Mouse (Mus musculus): ENCODE results near the gene Aldh3b3.
A peak's percentile ranks its signal among the peaks of the same experiment; 100 is the strongest.
"Not testable (repeated sequence)": the region's sequence is repeated elsewhere in the genome, so short reads cannot be mapped to it uniquely, and the experiment has no call there.

The Aldh3b3 gene

GRCm38 (mm10) chr19:3935896-3936850 is 22.3 kb upstream of the Aldh3b3 start:
- peak; percentile 60 for DNase-seq

DNA sequence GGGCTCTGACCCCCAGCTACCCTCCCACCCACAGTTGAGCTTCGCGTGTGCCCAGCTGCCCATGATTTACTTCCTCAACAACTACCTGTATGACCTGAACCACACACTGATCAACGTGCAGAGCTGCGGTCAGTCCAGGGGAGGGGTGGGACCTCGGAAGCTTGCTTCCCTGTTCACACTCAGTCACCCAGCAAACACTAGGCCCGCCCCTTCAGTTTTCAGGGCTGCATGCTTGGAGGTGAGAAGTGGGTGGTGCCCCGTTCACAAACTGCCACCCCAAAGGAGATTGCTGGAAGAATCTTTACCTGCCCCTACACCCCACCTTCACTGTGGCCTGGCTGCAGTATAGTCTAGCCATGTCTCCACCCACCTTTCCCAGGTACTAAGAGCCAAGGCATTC is 16.1 kb upstream of the Aldh3b3 start:
- no peak for DNase-seq

GRCm38 (mm10) chr19:3942986-3943735 is 15.3 kb upstream of the Aldh3b3 start:
- DNase-seq = peak; percentile 69

DNA sequence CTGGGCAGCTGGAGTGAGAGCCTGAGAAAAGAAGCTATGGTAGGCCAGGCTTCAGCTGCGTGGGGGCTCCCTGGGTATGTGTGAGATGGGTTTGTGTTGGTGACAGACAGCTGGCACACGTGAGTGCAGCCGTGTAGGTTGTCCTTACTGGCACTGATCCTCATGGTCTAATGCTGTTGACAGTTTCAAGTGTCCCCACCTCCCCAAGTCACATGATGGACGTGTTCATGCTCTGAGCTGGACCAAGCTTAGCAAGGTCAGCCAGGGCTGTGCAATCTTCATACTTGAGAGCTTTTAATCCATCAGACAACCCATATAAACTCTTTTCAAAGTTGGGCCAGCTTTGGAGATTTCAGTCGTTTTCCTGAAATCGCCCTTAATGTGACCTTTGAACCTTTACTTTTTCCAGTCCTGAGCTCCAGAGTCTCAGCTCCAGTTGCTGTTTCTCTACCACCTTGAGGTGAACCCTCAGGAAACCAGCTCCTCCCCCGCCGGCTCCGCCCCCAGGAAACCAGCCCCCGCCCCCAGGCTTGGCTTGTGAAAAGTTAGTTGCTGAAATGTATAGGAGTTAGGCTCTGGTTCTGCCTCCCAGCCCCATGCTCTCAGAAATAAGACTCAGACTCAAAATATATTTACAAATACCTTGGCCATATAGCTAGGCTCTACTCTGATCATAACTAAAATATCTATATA is 12.4 kb upstream of the Aldh3b3 start:
- DNase-seq = peak; percentile 83

DNA sequence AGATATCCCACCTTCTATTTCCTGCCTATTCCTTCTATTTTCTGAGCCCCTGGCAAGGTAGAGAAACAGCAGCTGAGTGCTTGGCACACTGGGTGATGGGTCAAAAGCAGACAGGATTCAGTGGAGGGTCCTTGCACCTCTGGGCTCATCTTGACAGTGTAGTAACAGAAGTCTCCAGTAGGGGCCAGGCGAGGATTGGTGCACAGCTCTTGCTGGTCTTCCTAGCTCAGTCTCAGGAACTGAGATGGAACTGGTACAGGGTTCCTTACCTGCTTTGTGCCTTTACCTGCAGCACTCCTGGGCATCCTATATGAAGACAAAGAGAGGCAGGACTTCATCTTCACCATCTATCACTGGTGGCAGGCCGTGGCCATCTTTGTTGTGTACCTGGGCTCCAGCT is 11.7 kb upstream of the Aldh3b3 start:
- DNase-seq = peak; percentile 81

DNA sequence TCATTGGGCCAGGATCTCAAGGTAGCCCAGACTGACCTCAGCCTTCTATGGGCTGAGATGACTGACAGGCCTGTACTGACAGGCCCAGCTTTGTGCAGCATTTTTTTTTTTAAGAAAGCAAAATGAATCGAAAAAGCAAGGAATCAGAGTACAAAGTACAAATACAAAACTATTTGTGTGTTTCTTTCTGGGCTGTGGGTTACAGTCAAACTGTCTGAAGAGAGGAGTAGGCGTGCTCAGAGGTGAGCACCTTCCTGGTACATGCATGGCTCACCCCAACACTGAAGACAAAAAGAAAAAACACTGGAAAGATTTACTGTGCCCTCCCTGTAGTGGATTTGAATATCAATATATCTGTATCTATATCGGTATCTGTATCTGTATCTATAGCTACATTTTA is 10.6 kb upstream of the Aldh3b3 start:
- no peak for DNase-seq

DNA sequence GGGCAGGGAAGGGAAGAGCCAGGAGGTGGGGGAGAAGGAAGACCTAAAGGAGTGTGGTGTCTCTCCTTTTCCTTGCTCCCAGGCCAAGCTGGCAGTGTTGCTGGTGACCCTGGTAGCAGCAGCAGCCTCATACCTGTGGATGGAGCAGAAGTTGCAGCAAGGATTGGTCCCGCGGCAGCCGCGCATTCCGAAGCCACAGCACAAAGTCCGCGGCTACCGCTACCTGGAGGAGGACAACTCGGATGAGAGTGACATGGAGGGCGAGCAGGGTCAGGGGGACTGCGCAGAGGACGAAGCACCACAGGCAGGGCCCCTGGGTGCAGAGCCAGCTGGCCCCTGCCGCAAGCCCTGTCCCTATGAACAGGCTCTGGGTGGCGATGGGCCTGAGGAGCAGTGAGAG is 9.9 kb upstream of the Aldh3b3 start:
- no peak for DNase-seq

DNA sequence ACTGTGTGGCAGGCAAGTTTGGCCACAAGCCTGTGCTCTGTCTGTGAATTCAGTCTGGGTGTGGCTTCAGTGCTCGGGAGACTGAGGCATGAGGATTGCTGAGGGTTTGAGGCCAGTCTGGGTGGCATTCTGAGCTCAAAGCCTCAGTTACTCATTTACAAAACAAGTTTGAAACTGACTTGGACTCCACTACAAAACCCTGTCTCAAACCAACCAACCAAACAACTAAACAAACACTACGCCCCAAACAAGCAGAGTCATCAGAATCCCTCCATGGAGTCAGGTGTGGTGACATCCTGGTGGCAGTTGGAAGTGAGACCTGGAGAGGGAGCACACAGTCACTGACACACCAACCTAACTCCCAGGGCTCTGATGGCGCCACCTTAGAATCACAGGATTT is 8.1 kb upstream of the Aldh3b3 start:
- no peak for DNase-seq

DNA sequence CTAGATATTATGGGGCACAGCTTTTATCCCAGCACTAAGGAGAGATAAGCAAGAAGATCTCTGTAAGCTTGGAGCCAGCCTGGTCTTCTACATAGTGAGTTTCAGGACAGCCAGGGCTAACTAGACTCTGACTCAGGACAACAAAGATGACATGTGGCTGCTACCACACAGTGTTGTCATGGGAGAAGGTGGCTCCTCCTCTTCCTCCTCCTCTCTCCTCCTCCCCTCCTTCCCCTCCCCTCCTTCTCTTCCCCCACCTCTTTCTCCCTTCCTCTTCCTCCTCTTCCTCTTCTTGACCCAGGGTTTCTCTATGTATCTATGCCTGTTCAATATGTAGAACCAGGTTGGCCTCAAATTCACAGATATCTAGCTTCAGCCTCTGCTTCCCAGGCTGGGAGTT is 7.0 kb upstream of the Aldh3b3 start:
- DNase-seq = no peak

DNA sequence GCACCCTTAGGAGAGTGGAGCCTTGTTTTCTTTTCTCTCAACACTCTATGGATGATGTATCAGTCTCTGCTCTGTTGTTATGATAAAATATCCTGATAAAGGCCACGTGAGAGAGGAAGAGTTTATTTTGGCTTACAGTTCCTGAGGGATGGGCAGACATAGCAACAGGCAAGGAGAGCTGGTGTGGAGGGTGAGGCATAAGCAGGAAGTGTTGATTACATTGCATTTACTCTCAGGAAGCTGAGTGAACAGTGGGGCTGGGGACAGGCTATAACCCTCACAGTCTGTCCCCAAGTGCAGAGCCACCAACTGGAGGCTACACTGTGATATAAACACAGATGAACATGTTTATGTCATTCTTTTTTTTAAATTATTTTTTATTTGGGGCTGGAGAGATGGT is 6.3 kb upstream of the Aldh3b3 start:
- DNase-seq = no peak

DNA sequence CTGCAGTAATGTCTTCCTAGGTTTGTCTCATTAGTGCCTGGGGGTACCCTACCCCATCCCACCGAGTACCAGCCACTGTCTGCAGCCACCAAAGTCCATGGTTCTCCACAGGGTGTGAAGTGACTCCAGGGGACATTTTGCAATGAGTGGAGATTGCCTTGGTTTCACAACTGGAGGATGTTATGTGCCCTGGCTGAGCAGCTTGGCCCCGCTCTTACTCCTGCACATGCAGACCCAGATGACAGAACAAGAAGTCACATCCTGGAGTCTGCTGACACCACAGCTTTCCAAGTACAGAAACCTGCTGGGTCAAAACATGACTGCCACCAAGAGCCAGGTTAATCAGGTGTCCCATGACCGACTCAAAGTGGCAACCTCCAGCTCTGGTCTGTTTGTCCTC is 3.4 kb upstream of the Aldh3b3 start:
- DNase-seq = no peak

GRCm38 (mm10) chr19:3955804-3956203 is 2.6 kb upstream of the Aldh3b3 start:
- no peak for DNase-seq

DNA sequence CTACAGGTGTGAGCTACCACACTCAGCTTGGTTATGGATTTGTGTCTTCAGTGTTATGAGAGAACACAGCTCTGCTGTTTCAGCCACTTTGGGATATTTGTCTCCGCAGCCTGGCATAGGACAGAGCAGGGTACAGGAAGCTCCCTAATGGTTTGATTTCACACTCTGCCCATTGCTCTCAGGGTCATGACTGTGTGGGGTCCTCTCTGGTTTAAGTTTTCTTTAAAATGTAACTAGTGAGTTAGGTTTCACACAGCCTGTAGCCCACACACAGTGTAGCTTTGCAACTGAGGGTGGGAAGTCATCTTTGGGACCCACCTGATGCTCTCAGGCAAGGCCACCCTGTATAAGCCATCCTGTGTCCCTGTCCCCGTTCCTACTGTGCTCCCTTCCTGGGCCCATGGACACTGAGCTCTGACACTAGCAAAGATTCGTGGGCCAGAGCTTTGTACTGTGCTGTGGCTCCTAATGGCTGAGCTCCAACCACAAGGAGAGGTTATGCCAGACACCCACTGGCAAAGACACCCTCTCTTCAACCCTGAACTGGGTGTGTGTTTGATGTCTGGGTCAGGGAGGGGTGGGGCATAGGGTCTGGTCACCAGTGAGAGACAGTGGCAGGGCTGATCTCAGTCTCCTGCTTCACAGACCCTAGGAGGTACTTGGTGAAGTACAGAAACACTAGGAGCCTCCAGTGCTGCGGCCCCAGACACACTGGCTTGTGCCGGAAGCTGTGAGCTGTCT is 979 bp upstream of the Aldh3b3 start:
- DNase-seq = not testable (repeated sequence)

- DNase-seq = no peak
These were observed 585 bp downstream of the Aldh3b3 start for GRCm38 (mm10) chr19:3959030-3959429.

GRCm38 (mm10) chr19:3960211-3960610 is 1.8 kb downstream of the Aldh3b3 start:
- DNase-seq = no peak

DNA sequence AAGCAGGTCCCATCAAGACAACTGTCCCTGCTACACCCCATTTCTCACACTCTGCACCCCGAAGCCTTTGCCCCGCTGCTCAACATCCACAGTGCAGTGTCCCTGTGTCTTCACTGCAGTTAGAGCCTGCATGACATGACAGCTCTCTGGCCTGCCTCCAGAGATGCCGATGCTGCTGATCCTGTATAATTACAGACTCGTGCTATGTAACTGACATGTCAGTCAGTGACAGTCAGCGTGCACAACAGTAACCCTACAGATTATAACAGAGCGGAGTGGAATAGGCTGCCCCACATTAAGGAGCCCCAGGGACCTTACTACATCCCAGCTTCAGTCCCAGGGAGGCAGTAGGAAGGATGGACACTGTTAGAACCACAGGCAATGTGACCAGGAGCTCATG is 3.4 kb downstream of the Aldh3b3 start:
- DNase-seq = not testable (repeated sequence)

DNA sequence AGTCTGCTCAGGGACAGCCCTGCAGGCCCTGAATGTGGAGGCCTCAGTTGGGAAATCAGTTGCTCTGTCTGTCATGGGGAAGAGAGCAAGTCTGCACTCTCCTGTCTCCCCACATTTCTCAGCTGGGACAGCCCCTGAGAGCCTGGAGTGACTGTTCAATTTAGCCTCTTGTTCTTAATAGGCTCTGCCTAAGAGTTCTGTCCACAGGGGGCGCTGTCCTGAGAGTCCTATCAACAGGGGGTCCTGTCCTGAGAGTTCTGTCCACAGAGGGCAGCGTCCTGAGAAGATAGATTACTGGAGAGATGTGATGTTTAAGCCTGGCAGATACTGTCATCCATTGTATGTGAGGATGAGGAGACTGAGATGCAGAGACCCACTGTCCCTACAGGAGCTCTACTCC is 4.0 kb downstream of the Aldh3b3 start:
- DNase-seq = peak; percentile 30

DNA sequence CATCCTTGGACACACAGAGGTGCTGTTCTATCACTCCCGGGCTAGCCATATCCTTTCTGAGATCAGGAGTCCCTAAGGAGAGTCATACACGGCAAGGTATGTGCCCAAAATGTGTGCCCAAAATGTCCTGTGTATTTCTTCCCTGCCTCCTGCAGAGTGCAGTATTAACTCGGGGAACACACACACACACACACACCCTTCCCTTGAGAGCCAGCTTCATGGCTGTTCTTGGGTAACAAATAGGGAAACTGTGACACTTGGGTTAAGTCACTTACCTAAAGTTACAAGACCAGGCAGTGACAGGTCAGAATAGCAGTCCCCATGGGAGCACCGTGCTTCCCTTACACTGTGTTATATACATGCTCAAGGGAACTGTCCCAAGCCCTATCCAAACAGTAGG is 5.6 kb downstream of the Aldh3b3 start:
- no peak for DNase-seq

- no peak for DNase-seq
These were observed 8.1 kb downstream of the Aldh3b3 start for GRCm38 (mm10) chr19:3966330-3967075.

DNA sequence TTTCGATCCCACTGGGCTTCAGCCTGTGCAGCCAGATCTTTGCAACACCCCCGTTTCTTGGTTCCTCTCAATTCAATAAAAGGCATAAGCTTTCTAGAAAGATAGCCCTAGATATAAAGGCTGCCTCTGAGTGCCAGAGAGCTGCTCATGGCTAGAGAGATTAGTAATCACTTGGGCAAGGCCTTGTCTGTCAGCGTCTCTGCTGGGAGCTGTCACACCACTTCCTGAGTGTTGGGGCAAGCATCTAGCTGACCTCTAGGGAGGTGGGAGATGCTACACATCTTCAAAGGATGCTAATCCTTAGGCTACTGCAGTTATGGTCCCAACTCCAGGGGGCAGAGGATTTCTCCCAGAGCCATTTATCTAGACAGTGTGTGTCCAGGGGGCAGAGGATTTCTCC is 8.8 kb downstream of the Aldh3b3 start:
- no peak for DNase-seq

DNA sequence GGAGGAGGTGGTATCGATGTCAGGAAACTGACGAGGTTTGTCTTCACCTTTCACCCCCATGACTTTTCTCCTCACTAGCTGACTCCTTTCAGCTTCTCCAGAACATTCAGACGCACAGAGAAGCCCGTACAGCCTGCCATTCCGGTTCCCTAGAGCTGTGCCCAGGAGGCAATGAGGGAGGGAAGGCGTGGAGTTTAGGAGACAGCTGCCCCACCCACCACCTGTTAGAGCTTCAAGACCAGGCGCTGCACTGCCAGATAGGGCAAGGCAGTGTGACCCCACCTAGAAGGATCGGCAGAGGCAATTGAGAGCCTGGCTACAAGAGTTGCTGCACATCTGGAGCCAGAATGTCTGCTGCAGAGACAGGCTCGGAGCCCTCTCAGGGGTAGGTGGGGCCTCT is 13.8 kb downstream of the Aldh3b3 start, which contains the start of gene Aldh3b2:
Gene Aldh3b2 (plus strand): TSS at position 100 of the 400 bp plus-strand sequence.
- no peak for DNase-seq

GRCm38 (mm10) chr19:3974608-3975007 is 16.2 kb downstream of the Aldh3b3 start:
- not testable (repeated sequence) for DNase-seq
